Mouse (Mus musculus) midbrain, postnatal 0 days (tissue): ENCODE data around the gene Rnf167. TPM values are rescaled to one million over a fixed set of nuclear protein-coding genes. Genes with fewer than 3 reads are reported as not detected.
A peak's percentile ranks its signal among the peaks of the same experiment; 100 is the strongest.

Source experiments
- ATAC-seq: fragments of 200-750 bp; cut with Nextera tagmentation; 2 replicates; pipeline ENCODE4 v1.8.0; 2017; ENCODE audit warnings: moderate number of reproducible peaks, mild to moderate bottlenecking, moderate TSS enrichment, moderate library complexity; ENCODE audit not compliant: low FRiP score
- DNase-seq: peaks from one replicate; pipeline ENCODE4 v3.0.0-alpha.2; 2015; ENCODE audit warnings: low spot score
- H3K27ac ChIP-seq: fragments of 300-500 bp; sonication (generic); 2 replicates; pipeline ENCODE4 v1.5.1; 2014; ENCODE audit warnings: low read depth, mild to moderate bottlenecking, low read length, mixed read lengths
- H3K27me3 ChIP-seq: fragments of 300-500 bp; sonication (generic); 2 replicates; pipeline ENCODE4 v1.6.1; 2014; ENCODE audit warnings: low read length, control low read depth, mixed read lengths; ENCODE audit not compliant: insufficient read depth
- H3K36me3 ChIP-seq: fragments of 300-500 bp; sonication (generic); 2 replicates; pipeline ENCODE4 v1.6.1; 2014; ENCODE audit warnings: low read length, control low read depth, mixed read lengths; ENCODE audit not compliant: insufficient read depth
- H3K4me1 ChIP-seq: fragments of 300-500 bp; sonication (generic); 2 replicates; pipeline ENCODE4 v1.6.1; 2014; ENCODE audit warnings: mild to moderate bottlenecking, control low read depth, antibody characterized with exemption, low read length, mixed read lengths; ENCODE audit not compliant: insufficient read depth
- H3K4me2 ChIP-seq: fragments of 300-500 bp; sonication (generic); 2 replicates; pipeline ENCODE4 v1.6.1; 2014; ENCODE audit warnings: low read depth, mild to moderate bottlenecking, low read length, mixed read lengths; ENCODE audit not compliant: poor library complexity, severe bottlenecking
- H3K4me3 ChIP-seq: fragments of 300-500 bp; sonication (generic); 2 replicates; pipeline ENCODE4 v1.5.1; 2014; ENCODE audit warnings: low read depth, mild to moderate bottlenecking, low read length, moderate library complexity
- H3K9ac ChIP-seq: fragments of 300-500 bp; sonication (generic); replicated peaks from 2 replicates; pipeline ENCODE4 v1.6.1; 2014; ENCODE audit warnings: mild to moderate bottlenecking, low read length, moderate library complexity, mixed read lengths; ENCODE audit not compliant: poor library complexity, severe bottlenecking
- H3K9me3 ChIP-seq: fragments of 300-500 bp; sonication (generic); 2 replicates; pipeline ENCODE4 v1.6.1; 2016; ENCODE audit warnings: low read length, control low read depth
- CTCF ChIP-seq: IDR thresholded peaks from 2 replicates; pipeline ENCODE4 v1.5.1; 2016; ENCODE audit warnings: antibody characterized with exemption, mild to moderate bottlenecking
- WGBS: fragments of 180-500 bp; shearing (Covaris S2); extraction: QIAGEN DNeasy Blood & Tissue Kit; methylation state at CpG from one replicate; pipeline ENCODE4 v1.1.7; 2014; 5-methylcytosine and 5-hydroxymethylcytosine counted together
- polyA plus RNA-seq: library from polyadenylated mRNA; unstranded; fragments of >200 nt; fragmentation: Nextera tagmentation; extraction: Ambion mirVana; gene quantifications from 2 replicates; pipeline ENCODE4 v1.2.1, GENCODE M21; 2015
- total RNA-seq: library from RNA; depleted of rRNA; stranded (reverse); fragments of >200 nt; gene quantifications from 2 replicates; pipeline ENCODE4 v1.2.3, GENCODE M21; 2014

The Rnf167 gene
- total and polyA plus RNA-seq, 2 experiments from 2014 or later = 74.4 to 97.2 TPM

DNA sequence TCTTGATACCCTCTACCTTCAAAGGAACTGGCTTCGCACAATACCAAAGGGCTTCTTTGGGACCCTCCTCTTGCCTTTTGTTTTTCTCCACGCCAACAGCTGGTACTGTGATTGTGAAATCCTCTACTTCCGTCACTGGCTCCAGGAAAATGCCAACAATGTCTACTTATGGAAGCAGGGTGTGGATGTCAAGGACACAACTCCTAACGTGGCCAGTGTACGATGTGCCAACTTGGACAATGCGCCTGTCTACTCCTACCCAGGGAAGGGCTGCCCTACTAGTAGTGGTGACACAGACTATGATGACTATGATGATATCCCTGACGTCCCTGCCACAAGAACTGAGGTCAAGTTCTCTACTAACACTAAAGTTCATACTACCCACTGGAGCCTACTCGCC lies 7.1 kb upstream of the Rnf167 start:
- Histone ChIP-seq H3K36me3 (peaks cover 8% of the 10 kb centered on the region), H3K27ac (no peak overlapping the region), H3K9me3 (no peaks in the 10 kb centered on the region), H3K4me3 (no peak overlapping the region), H3K4me1 (no peaks in the 10 kb centered on the region), H3K9ac (no peak overlapping the region), H3K27me3 (no peaks in the 10 kb centered on the region), H3K4me2 (no peak overlapping the region)
- DNase-seq (no peak), ATAC-seq (no peak)
- no peak for TF ChIP-seq CTCF
- 85% methylated on average over 8 of the region's 8 CpGs for WGBS

DNA sequence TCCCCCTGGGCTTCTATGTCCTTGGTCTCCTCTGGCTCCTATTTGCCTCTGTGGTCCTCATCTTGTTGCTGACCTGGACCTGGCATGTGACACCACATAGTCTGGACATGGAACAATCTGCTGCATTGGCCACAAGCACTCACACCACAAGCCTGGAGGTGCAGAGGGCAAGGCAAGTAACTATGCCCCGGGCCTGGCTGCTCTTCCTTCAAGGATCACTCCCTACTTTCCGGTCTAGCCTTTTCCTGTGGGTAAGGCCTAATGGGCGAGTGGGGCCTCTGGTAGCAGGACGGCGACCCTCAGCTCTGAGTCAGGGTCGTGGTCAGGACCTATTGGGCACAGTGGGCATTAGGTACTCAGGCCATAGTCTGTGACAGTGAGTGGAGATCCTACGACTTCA lies 5.8 kb upstream of the Rnf167 start:
- DNase-seq = no peak
- H3K27me3 ChIP-seq = no peaks in the 10 kb centered on the region
- no peak for TF ChIP-seq CTCF
- peaks cover 11% of the 10 kb centered on the region for H3K36me3 ChIP-seq
- H3K4me3 ChIP-seq = no peak overlapping the region
- no peak overlapping the region for H3K4me2 ChIP-seq
- WGBS = 86% methylated on average over 7 of the region's 7 CpGs
- H3K9ac ChIP-seq = no peak overlapping the region
- no peak overlapping the region for H3K27ac ChIP-seq
- peaks cover 7% of the 10 kb centered on the region; the same call in 1 of the 2 replicates for H3K4me1 ChIP-seq
- no peaks in the 10 kb centered on the region for H3K9me3 ChIP-seq
- ATAC-seq = no peak

DNA sequence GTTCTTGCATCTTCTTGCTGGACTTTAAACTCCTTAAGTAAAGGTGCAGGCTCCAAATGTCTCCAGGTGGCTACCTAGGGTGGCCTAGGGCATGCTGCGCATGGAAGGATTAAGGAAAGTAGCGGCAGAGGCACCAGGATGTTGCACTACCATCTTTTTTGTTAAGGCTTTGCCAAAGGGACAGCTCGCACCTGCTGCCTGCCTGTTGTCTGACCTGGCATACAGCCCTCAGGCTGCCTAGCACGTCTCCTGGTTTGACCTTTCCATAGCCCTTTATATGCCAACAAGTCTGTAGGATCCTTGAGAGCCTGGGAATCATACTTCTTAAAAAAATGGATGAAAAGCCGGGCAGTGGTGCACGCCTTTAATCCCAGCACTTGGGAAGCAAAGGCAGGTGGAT lies 4.0 kb upstream of the Rnf167 start:
- Histone ChIP-seq H3K4me2 (no peak overlapping the region), H3K36me3 (peaks cover 11% of the 10 kb centered on the region), H3K27me3 (no peaks in the 10 kb centered on the region), H3K27ac (no peak overlapping the region), H3K4me3 (no peak overlapping the region), H3K4me1 (peaks cover 10% of the 10 kb centered on the region; the same call in 1 of the 2 replicates), H3K9ac (no peak overlapping the region), H3K9me3 (no peaks in the 10 kb centered on the region)
- no peak for TF ChIP-seq CTCF
- ATAC-seq = no peak
- WGBS = 95% methylated on average over 6 of the region's 6 CpGs
- no peak for DNase-seq

DNA sequence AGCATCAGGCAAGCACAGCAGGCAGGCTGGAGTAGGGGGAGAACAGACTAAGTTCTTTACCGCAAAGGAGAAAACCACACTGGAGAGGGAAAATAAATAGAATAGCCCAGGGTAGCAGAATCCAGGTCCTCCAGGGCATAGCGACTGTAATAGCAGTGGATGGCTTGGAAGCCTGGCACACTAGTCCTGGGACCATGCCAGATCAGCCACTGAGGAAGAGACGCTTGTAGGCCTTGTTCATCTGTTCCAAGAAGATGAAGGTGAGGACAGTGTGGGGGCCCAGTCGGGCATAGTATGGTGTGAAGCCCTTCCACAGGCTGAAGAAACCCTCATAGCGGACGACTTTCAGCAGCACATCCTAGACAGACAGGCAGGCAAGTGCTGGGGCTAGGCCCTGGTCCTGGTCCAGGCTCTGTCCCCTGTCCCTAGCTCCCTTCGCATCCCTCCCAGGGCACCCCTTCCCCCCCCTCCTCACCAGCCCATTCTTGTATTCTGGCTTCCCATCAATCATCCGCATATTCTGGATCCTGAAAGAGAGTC lies 2.4 kb upstream of the Rnf167 start:
- no peak overlapping the region for H3K4me2 ChIP-seq
- H3K27ac ChIP-seq = no peak overlapping the region
- no peak overlapping the region for H3K4me3 ChIP-seq
- H3K9ac ChIP-seq = no peak overlapping the region
- WGBS = 96% methylated on average over 8 of the region's 8 CpGs
- no peak for TF ChIP-seq CTCF
- peaks cover 10% of the 10 kb centered on the region; the same call in 1 of the 2 replicates for H3K4me1 ChIP-seq
- H3K36me3 ChIP-seq = peaks cover 22% of the 10 kb centered on the region
- H3K9me3 ChIP-seq = no peaks in the 10 kb centered on the region
- no peak for DNase-seq
- H3K27me3 ChIP-seq = no peaks in the 10 kb centered on the region
- ATAC-seq = no peak

DNA sequence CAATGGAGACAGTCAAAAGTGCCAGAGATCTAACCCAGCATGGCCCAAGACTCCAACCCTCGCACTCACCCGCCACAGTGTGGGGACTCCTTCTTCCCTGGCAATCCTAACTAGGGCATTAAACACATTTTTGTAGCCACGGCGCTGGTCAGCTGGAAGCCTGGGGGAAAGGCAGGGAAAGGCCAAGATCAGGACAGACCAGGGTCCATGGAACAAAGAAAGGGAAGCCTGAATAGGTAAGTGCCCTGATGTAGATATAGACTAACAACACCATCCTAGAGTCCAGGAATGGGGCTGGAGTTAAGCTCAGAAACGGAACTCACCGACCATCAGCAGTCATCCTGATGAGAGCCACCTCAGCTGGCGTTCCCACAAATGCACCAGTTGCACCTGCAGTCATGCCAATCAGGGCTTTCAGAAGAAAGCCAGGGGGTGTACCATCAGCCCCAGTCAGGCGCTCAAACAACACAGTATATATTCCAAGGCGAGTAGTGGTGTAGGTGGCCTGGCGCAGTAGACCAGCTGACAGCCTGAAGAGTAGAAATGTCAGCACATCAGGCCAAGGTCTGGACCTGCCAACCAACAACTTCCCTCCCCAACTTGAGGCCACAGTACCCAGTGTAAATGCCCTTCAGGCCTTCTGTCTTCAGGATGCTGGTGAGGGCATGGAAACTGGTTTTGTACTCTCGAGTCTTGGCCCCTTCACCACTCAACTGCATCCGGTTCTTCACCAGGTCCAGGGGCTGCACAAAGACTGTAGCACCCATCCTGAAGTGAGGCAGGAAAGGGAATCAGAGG lies 1.4 kb upstream of the Rnf167 start:
- Histone ChIP-seq H3K9ac (peak overlapping the region; percentile 87; the same call in 1 of the 2 replicates), H3K4me3 (peak overlapping the region; percentile 79), H3K36me3 (peaks cover 30% of the 10 kb centered on the region), H3K4me1 (peaks cover 10% of the 10 kb centered on the region; the same call in 1 of the 2 replicates), H3K27ac (peak overlapping the region; percentile 93), H3K27me3 (no peaks in the 10 kb centered on the region), H3K4me2 (peak overlapping the region; percentile 71), H3K9me3 (no peaks in the 10 kb centered on the region)
- TF ChIP-seq CTCF = no peak
- 91% methylated on average over 12 of the region's 12 CpGs for WGBS
- DNase-seq = no peak
- ATAC-seq = no peak

DNA sequence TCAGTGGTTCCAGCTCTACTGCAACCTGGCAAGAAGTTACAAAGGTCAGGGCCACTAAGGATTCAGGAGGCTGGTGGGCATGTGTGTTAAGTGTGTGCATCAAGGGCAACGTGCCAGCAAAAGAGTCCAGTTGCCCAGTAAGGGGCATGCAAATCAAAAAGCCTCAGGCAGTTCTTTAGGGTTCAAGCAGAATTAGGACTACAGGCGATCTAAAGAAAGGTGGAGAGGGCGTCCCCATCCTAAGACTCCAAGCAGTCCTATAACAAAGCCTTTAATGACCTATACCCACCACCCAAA lies 828 bp upstream of the Rnf167 start:
- Histone ChIP-seq H3K27me3 (no peaks in the 10 kb centered on the region), H3K4me3 (peak overlapping the region; percentile 79), H3K4me1 (peaks cover 10% of the 10 kb centered on the region; the same call in 1 of the 2 replicates), H3K27ac (peak overlapping the region; percentile 93), H3K36me3 (peaks cover 36% of the 10 kb centered on the region), H3K4me2 (peak overlapping the region; percentile 71), H3K9me3 (no peaks in the 10 kb centered on the region), H3K9ac (peak overlapping the region; percentile 87)
- ATAC-seq (0 out of 2 replicates have a peak, but pooled peaks have one; percentile 1), DNase-seq (no peak)
- no peak for TF ChIP-seq CTCF
- WGBS = 16% methylated on average over 3 of the region's 3 CpGs
